Mouse (Mus musculus): ENCODE data around the gene Spin2e.
"Not testable (repeated sequence)": the region's sequence is repeated elsewhere in the genome, so short reads cannot be mapped to it uniquely, and the experiment has no call there.

Spin2e gene

DNA sequence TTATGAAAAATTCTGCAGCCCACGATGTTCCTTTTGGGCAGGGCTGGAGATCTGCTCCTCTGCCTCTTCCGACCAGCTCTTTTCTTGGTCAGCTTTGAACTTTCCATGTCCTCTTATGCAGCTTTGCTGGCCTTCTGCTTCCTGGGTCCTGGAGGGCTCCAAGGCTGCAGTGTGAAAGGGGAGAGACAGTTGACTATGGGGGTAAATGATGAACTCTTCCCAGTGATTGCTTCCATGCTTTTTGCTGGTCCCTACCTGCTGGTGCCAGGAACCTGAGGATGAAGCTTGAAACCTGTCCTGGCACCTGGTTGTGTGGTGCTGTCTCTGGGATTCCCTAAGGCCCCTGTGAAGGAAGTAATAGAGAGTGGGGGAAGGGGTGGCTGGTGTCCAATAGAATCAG lies at the start of gene Spin2e:
Spin2e (minus strand) TSS at position 101 of the 400 bp plus-strand sequence.
- DNase-seq (ENCODE audit: low read depth, low spot score) = not testable (repeated sequence)

DNA sequence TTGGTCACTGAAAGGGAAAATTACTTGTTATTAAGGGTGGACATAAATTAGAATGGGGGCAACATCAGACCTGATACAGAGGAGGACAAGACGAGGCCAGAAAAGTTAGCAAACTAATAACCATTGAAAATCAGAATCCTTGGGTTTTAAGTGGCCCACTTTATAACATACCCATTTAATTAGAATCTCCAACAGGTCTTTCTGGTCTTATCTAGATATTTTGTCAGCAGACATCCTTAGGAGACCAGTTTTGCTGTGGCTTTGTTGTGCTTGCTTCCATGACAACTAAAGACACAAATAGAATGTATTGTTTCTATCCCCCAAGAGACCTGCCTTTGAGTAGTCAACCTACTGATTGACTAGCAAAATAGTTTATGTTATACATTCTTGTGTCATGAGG lies 44.5 kb downstream of the Spin2e start, which contains the start of gene Gm21883:
Gm21883 (minus strand) TSS at position 101 of the 400 bp plus-strand sequence.
- DNase-seq (ENCODE audit: low read depth, low spot score) = not testable (repeated sequence)

Data from retina, postnatal 7 days (tissue).